Mouse (Mus musculus): Measurements from ENCODE around the gene Stbd1. TPM values are rescaled to one million over a fixed set of nuclear protein-coding genes. Genes with fewer than 3 reads are reported as not detected.

Gene Stbd1
- polyA plus RNA-seq (2015; fragmentation: Illumina TruSeq; extraction: RNeasy Lipid Tissue Mini Kit (QIAGEN cat#74804); ENCODE audit: insufficient read depth, low replicate concordance): 41.8 TPM

DNA sequence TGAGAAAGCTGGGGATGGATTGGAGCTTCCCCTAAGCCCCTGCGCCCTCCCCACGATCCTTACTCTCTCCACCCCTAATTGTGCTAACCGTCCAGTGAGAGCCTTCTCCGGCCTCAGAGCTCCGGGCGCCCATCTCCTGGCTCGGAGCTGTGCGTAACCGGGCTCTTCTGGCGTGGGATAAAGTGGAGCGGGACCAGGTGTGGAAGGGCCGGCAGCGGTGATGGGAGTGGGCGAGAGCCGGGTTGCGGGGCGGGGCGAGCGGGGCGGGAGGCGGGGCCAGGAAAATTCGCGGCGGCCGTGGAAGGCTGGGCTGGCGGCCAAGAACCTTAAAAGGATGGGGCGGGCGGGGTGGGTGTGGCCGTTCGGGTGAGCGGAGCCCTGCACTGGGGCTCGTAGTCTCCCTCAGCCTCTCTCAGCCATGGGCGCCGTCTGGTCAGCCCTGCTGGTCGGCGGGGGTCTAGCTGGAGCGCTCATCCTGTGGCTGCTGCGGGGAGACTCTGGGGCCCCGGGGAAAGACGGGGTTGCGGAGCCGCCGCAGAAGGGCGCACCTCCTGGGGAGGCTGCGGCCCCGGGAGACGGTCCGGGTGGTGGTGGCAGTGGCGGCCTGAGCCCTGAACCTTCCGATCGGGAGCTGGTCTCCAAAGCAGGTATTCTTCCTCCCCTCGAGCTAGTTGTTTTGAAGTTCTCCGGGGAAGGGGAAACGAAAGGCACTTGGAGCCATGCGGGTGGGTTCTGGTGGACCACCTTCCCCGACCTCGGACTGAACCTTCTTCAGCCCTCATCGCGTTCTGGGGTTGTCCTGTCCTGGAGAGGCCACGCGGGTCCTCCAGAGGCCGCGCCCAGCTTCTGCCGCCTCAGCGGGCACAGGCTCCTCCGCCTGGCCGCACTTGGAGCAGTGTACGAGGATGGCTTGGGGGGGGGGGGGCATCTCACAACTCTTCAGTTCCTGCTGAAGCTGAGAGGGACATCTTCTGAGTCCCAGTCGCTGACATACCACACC, at the start of gene Stbd1:
Gene Stbd1, plus strand, starts transcription at position 351 of the 1,000 bp plus-strand sequence.

DNA sequence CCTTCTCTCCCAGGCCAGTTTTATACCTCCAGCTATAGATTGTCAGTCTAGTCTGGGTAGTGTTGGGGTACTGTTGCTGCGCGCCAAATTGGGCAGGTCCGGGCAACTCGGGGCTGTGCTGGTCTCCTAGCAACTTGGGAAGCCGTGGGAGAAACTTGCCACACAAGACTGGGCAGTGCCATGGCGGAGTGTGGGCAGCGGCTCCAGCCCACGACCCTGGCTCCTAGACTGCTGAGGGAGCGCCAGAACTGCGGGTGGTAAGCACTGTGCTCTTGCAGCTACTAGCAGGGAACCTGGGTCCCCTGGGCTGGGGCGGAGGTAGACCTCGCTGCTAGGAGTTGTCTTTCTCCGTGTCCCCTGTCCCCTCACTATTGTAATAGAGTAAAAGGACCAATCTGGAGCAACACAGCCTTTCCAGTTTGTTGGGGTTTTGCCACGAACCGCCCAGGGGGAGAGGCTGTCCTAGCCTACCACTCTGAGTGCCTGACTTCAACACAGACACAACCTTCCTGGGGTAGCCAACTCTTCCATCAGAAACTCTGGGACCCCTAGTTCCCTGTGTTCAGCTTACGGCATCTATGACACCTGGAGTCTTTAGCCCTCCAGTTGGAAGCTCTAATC, 47.8 kb upstream of the Stbd1 start, which contains the start of gene Fam47e:
Gene Fam47e, plus strand, starts transcription at position 179 of the 621 bp plus-strand sequence.

Other genes with a start within 250 kb of the Stbd1 start
- 51.3 TPM for gene Nup54, start 167.8 kb upstream of the Stbd1 start, polyA plus RNA-seq (2015; fragmentation: Illumina TruSeq; extraction: RNeasy Lipid Tissue Mini Kit (QIAGEN cat#74804); ENCODE audit: insufficient read depth, low replicate concordance)
- 97.7 TPM for gene Scarb2, start 96.2 kb upstream of the Stbd1 start, polyA plus RNA-seq (2015; fragmentation: Illumina TruSeq; extraction: RNeasy Lipid Tissue Mini Kit (QIAGEN cat#74804); ENCODE audit: insufficient read depth, low replicate concordance)
- gene Fam47e, start 48.0 kb upstream of the Stbd1 start, polyA plus RNA-seq (2015; fragmentation: Illumina TruSeq; extraction: RNeasy Lipid Tissue Mini Kit (QIAGEN cat#74804); ENCODE audit: insufficient read depth, low replicate concordance): 0.15 TPM
- 2.0 TPM for gene Ccdc158, start 72.2 kb downstream of the Stbd1 start, polyA plus RNA-seq (2015; fragmentation: Illumina TruSeq; extraction: RNeasy Lipid Tissue Mini Kit (QIAGEN cat#74804); ENCODE audit: insufficient read depth, low replicate concordance)
- gene Shroom3, start 80.4 kb downstream of the Stbd1 start, polyA plus RNA-seq (2015; fragmentation: Illumina TruSeq; extraction: RNeasy Lipid Tissue Mini Kit (QIAGEN cat#74804); ENCODE audit: insufficient read depth, low replicate concordance): 1.5 TPM

Measured in spleen, adult 10 weeks (tissue).